Mouse (Mus musculus): ENCODE results near the gene Pde12. TPM values are rescaled to one million over a fixed set of nuclear protein-coding genes. Genes with fewer than 3 reads are reported as not detected.

Gene Pde12
- total and polyA plus RNA-seq, 3 experiments, result 18.0 to 19.8 TPM; not detected in 1

- peaks cover 12 to 29% of the 10 kb centered on the region in 2 experiments for H3K36me3 ChIP-seq (ENCODE audit: control insufficient read depth in 1 of 2, insufficient read depth in 2 of 2, low read length in 2 of 2)
- H3K27ac ChIP-seq (ENCODE audit: control insufficient read depth, low read depth, low read length), result no peak overlapping the region
- DNase-seq (ENCODE audit: low read depth, low spot score), result no peak
- H3K79me2 ChIP-seq (ENCODE audit: control insufficient read depth, insufficient read depth, low read length, poor library complexity), result peaks cover 18% of the 10 kb centered on the region
- TF ChIP-seq ETS1 (IDR thresholded peaks at IDR 0.05; ENCODE audit: low read depth, low read length) (no peak), MXI1 (IDR thresholded peaks at IDR 0.05; ENCODE audit: low read depth, low read length) (no peak), POLR2A (IDR thresholded peaks at IDR 0.05; ENCODE audit: control insufficient read depth in 1 of 2, insufficient read depth in 1 of 2, low read depth in 1 of 2, low read length in 2 of 2, poor library complexity in 1 of 2) (no peak), RCOR1 (IDR thresholded peaks at IDR 0.05; ENCODE audit: low read depth, low read length) (no peak), ZMIZ1 (IDR thresholded peaks at IDR 0.05; ENCODE audit: low read depth, low read length) (no peak), POLR2AphosphoS5 (IDR thresholded peaks at IDR 0.05; ENCODE audit: borderline replicate concordance, low read depth, low read length) (no peak), MYB (IDR thresholded peaks at IDR 0.05; ENCODE audit: low read depth, low read length) (no peak), MAX (IDR thresholded peaks at IDR 0.05; ENCODE audit: low read length) (no peak), SMC3 (IDR thresholded peaks at IDR 0.05; ENCODE audit: low read depth, low read length) (no peak), ELF1 (IDR thresholded peaks at IDR 0.05; ENCODE audit: low read depth, low read length) (no peak), RAD21 (IDR thresholded peaks at IDR 0.05; ENCODE audit: low read depth, low read length) (no peak), NELFE (IDR thresholded peaks at IDR 0.05; ENCODE audit: low read depth, low read length) (no peak), ZC3H11A (IDR thresholded peaks at IDR 0.05; ENCODE audit: low read depth, low read length) (no peak), JUND (IDR thresholded peaks at IDR 0.05; ENCODE audit: low read depth, low read length) (no peak), EP300 (IDR thresholded peaks at IDR 0.05; ENCODE audit: low read depth in 1 of 2, low read length in 2 of 2) (no peak), UBTF (IDR thresholded peaks at IDR 0.05; ENCODE audit: borderline replicate concordance, insufficient read depth, low read depth, low read length) (no peak)
- no peak overlapping the region for H3K4me3 ChIP-seq (ENCODE audit: control insufficient read depth in 1 of 2, insufficient read depth in 1 of 2, low read depth in 2 of 2, low read length in 2 of 2)
- H3K9ac ChIP-seq (ENCODE audit: control insufficient read depth, low read depth, low read length, poor library complexity, severe bottlenecking), result no peak overlapping the region
- peaks cover 4 to 8% of the 10 kb centered on the region in 2 experiments; a peak in 3 of 4 replicates for H3K4me1 ChIP-seq (ENCODE audit: control insufficient read depth in 1 of 2, insufficient read depth in 2 of 2, low read length in 2 of 2)
- H3K9me3 ChIP-seq (replicated peaks; ENCODE audit: insufficient read depth, low read length), result no peaks in the 10 kb centered on the region
- no peaks in the 10 kb centered on the region for H3K27me3 ChIP-seq (ENCODE audit: control insufficient read depth in 1 of 2, insufficient read depth in 2 of 2, low read length in 2 of 2)
Observed at GRCm38 (mm10) chr14:26662016-26662415, 7.7 kb downstream of the Pde12 start.

GRCm38 (mm10) chr14:26660233-26660632 lies 9.4 kb downstream of the Pde12 start:
- H3K9ac ChIP-seq (ENCODE audit: control insufficient read depth, low read depth, low read length, poor library complexity, severe bottlenecking), result no peak overlapping the region
- H3K27ac ChIP-seq (ENCODE audit: control insufficient read depth, low read depth, low read length), result no peak overlapping the region
- peaks cover 0 to 4% of the 10 kb centered on the region in 2 experiments; a peak in 2 of 4 replicates for H3K4me1 ChIP-seq (ENCODE audit: control insufficient read depth in 1 of 2, insufficient read depth in 2 of 2, low read length in 2 of 2)
- peaks cover 2% of the 10 kb centered on the region for H3K79me2 ChIP-seq (ENCODE audit: control insufficient read depth, insufficient read depth, low read length, poor library complexity)
- TF ChIP-seq USF1 (IDR thresholded peaks at IDR 0.05; ENCODE audit: low read depth, low read length) (no peak), POLR2AphosphoS2 (IDR thresholded peaks at IDR 0.05; ENCODE audit: low read length) (peak; percentile 30; the same call in 1 of the 2 replicates)
- DNase-seq (ENCODE audit: low read depth, low spot score), result no peak
- H3K9me3 ChIP-seq (replicated peaks; ENCODE audit: insufficient read depth, low read length), result no peaks in the 10 kb centered on the region
- H3K27me3 ChIP-seq (ENCODE audit: control insufficient read depth in 1 of 2, insufficient read depth in 2 of 2, low read length in 2 of 2), result no peaks in the 10 kb centered on the region
- peaks cover 14 to 26% of the 10 kb centered on the region in 2 experiments for H3K36me3 ChIP-seq (ENCODE audit: control insufficient read depth in 1 of 2, insufficient read depth in 2 of 2, low read length in 2 of 2)
- H3K4me3 ChIP-seq (ENCODE audit: control insufficient read depth in 1 of 2, insufficient read depth in 1 of 2, low read depth in 2 of 2, low read length in 2 of 2), result no peak overlapping the region
